Mouse (Mus musculus) midbrain, embryonic 15.5 days (tissue): Measurements from ENCODE around the gene Tcn2. TPM values are rescaled to one million over a fixed set of nuclear protein-coding genes. Genes with fewer than 3 reads are reported as not detected.
"Not testable (repeated sequence)": the region's sequence is repeated elsewhere in the genome, so short reads cannot be mapped to it uniquely, and the experiment has no call there.

Experiments
- ATAC-seq: fragments of 200-750 bp; cut with Nextera tagmentation; replicated peaks from 2 replicates; pipeline ENCODE4 v1.8.0; 2017; ENCODE audit warnings: moderate TSS enrichment
- H3K27ac ChIP-seq: fragments of 300-500 bp; sonication (generic); 2 replicates; pipeline ENCODE4 v1.5.1; 2015; ENCODE audit warnings: mild to moderate bottlenecking, inconsistent platforms
- H3K27me3 ChIP-seq: fragments of 300-500 bp; sonication (generic); replicated peaks from 2 replicates; pipeline ENCODE4 v1.6.1; 2015; ENCODE audit warnings: inconsistent platforms
- H3K36me3 ChIP-seq: fragments of 300-500 bp; sonication (generic); replicated peaks from 2 replicates; pipeline ENCODE4 v1.6.1; 2015; ENCODE audit warnings: inconsistent platforms
- H3K4me1 ChIP-seq: fragments of 300-500 bp; sonication (generic); 2 replicates; pipeline ENCODE4 v1.6.1; 2015; ENCODE audit warnings: inconsistent platforms
- H3K4me2 ChIP-seq: fragments of 300-500 bp; sonication (generic); 2 replicates; pipeline ENCODE4 v1.6.1; 2015; ENCODE audit warnings: inconsistent platforms, mild to moderate bottlenecking, moderate library complexity
- H3K4me3 ChIP-seq: fragments of 300-500 bp; sonication (generic); 2 replicates; pipeline ENCODE4 v1.5.1; 2015; ENCODE audit warnings: mild to moderate bottlenecking, inconsistent platforms
- H3K9ac ChIP-seq: fragments of 300-500 bp; sonication (generic); 2 replicates; pipeline ENCODE4 v1.6.1; 2015; ENCODE audit warnings: mild to moderate bottlenecking, inconsistent platforms
- H3K9me3 ChIP-seq: fragments of 300-500 bp; sonication (generic); 2 replicates; pipeline ENCODE4 v1.6.1; 2016; ENCODE audit warnings: inconsistent platforms
- WGBS: fragments of 180-500 bp; shearing (Covaris S2); methylation state at CpG from one replicate; pipeline ENCODE4 v1.1.7; 2015; ENCODE audit warnings: mixed read lengths; 5-methylcytosine and 5-hydroxymethylcytosine counted together
- polyA plus RNA-seq: library from polyadenylated mRNA; unstranded; fragments of >200 nt; fragmentation: Nextera tagmentation; extraction: Ambion mirVana; gene quantifications from 2 replicates; pipeline ENCODE4 v1.2.1, GENCODE M21; 2015

The Tcn2 gene
- polyA plus RNA-seq, 1 experiment from 2014 or later: 22.6 TPM

DNA sequence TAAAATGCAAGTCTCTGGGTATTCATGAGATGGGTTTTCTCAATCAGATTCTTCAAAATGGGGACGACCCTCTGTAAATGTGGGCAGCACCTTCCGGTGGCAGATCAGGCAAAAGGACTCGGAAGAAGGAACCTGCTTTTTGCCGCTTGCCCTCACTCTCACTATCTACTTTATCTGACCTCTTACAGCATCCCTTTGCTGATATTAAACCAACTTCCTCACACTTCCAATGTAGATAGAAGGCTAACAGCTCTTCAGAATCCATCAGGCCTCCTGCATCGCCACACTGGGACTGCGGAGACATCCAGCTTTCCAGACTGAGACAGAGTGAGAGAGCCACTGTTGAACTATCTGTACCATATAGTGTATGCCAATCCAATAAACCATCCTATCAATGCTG, 9.2 kb downstream of the Tcn2 start:
- no peak for ATAC-seq

DNA sequence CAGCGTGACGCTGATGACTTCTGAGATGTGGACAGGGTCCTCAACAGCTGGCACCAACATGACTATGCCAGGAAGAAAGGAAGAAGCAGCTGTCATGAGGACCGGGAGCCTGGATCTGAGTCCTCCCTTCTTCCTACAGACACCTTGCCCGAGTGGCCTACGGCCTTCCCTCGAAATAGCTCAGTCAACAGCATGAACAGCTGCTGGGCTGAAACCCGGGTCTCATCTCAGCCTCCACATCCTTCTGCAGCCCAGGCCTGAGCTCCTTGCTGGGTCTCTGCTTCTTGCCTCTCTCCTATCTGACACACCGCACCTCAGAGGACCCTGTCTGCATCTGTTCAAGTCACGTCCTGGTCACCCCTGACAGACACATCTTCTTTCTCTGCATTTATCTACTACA, 9.8 kb downstream of the Tcn2 start:
- H3K36me3 ChIP-seq: no peaks in the 10 kb centered on the region
- H3K4me2 ChIP-seq: no peak overlapping the region
- no peak overlapping the region for H3K27ac ChIP-seq
- H3K9me3 ChIP-seq: no peaks in the 10 kb centered on the region
- no peaks in the 10 kb centered on the region for H3K4me1 ChIP-seq
- no peak overlapping the region for H3K4me3 ChIP-seq
- no peak for ATAC-seq
- H3K27me3 ChIP-seq: no peaks in the 10 kb centered on the region
- H3K9ac ChIP-seq: no peak overlapping the region
- 94% methylated on average over 9 of the region's 9 CpGs for WGBS

More for the DNA sequence above, 9.2 kb downstream of the Tcn2 start:
- Histone ChIP-seq H3K9ac (no peak overlapping the region), H3K4me3 (no peak overlapping the region), H3K27ac (no peak overlapping the region), H3K9me3 (no peaks in the 10 kb centered on the region), H3K4me1 (no peaks in the 10 kb centered on the region), H3K4me2 (no peak overlapping the region), H3K36me3 (no peaks in the 10 kb centered on the region), H3K27me3 (no peaks in the 10 kb centered on the region)
- 95% methylated on average over 6 of the region's 6 CpGs for WGBS

DNA sequence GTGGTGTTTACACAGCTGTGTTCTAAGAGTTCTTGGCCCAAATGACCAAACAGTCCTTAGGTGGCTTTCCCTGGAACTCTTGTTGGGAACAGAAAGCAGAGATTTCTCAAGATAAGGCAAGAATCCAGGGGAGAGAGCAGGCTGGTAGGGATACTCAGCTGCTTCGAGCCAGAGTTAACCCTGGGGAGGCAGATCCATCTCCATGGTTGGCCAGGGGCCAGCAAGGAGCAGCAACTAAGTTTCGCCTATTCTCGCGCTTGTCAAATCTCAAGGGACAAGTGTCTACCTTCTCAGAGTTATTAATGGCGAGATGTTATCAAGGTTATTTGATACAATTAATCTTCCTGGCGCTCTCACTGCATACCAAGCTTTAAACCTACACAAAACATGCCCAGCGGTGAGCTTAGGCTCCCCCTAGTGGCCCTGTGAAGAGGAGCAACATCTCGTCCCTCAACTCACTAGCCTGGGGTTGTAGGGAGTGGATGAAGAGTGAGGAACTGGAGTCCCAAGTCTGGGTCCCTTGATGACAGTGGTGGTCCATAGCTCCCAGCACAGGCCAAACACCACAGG, 10.6 kb downstream of the Tcn2 start:
- no peak overlapping the region for H3K4me3 ChIP-seq
- ATAC-seq: no peak
- H3K36me3 ChIP-seq: no peaks in the 10 kb centered on the region
- H3K9me3 ChIP-seq: no peaks in the 10 kb centered on the region
- H3K27ac ChIP-seq: no peak overlapping the region
- no peak overlapping the region for H3K4me2 ChIP-seq
- 30% methylated on average over 8 of the region's 8 CpGs for WGBS
- H3K4me1 ChIP-seq: no peaks in the 10 kb centered on the region
- H3K27me3 ChIP-seq: no peaks in the 10 kb centered on the region
- no peak overlapping the region for H3K9ac ChIP-seq

DNA sequence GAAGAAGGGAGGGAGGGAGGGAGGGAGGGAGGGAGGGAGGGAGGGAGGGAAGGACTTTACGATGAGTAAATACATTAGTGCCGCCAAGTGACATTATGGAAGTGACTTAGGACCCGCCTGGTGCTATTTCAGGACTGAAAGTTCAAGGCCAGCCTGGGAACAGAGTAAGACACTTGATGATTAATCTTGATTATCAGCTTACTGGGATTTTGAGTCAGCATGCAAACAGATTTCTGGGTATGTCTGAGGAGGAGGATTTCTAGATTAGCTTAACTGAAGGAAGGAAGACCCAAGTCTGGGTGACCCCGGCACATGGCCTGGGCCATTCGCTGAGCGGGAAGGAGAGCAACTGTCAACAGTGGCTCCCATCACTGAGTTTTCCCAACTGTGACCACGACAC, 11.5 kb downstream of the Tcn2 start:
- 95% methylated on average over 7 of the region's 7 CpGs for WGBS

GRCm38 (mm10) chr11:3918738-3919137, 13.2 kb downstream of the Tcn2 start:
- Histone ChIP-seq H3K36me3 (no peaks in the 10 kb centered on the region), H3K9ac (no peak overlapping the region), H3K27ac (no peak overlapping the region), H3K4me1 (peaks cover 6% of the 10 kb centered on the region; the same call in 1 of the 2 replicates), H3K4me3 (no peak overlapping the region), H3K9me3 (no peaks in the 10 kb centered on the region), H3K4me2 (no peak overlapping the region), H3K27me3 (0 out of 2 replicates have a peak, but pooled peaks cover 4% of the 10 kb centered on the region)
- WGBS: 57% methylated on average over 1 of the region's 1 CpGs
- ATAC-seq: no peak

More for the DNA sequence above, 11.5 kb downstream of the Tcn2 start:
- no peak for ATAC-seq
- Histone ChIP-seq H3K4me2 (no peak overlapping the region), H3K4me3 (no peak overlapping the region), H3K4me1 (no peaks in the 10 kb centered on the region), H3K27me3 (0 out of 2 replicates have a peak, but pooled peaks cover 4% of the 10 kb centered on the region), H3K9me3 (no peaks in the 10 kb centered on the region), H3K36me3 (no peaks in the 10 kb centered on the region), H3K27ac (no peak overlapping the region), H3K9ac (no peak overlapping the region)

GRCm38 (mm10) chr11:3914109-3914840, 17.7 kb downstream of the Tcn2 start, which contains the start of gene Slc35e4:
Gene Slc35e4 (minus strand): TSS chr11:3914664.
- Histone ChIP-seq H3K9ac (peak within 1 kb of the TSS; percentile 65), H3K9me3 (no peaks in the 10 kb centered on the region), H3K4me2 (peak within 1 kb of the TSS; percentile 97), H3K27me3 (0 out of 2 replicates have a peak, but pooled peaks cover 4% of the 10 kb centered on the region), H3K36me3 (no peaks in the 10 kb centered on the region), H3K4me1 (peaks cover 46% of the 10 kb centered on the region), H3K27ac (peak within 1 kb of the TSS; percentile 83), H3K4me3 (peak within 1 kb of the TSS; percentile 73)
- peak; percentile 78 for ATAC-seq
- whole genome bisulfite sequencing: under 1% methylated on average over 27 of the region's 28 CpGs

DNA sequence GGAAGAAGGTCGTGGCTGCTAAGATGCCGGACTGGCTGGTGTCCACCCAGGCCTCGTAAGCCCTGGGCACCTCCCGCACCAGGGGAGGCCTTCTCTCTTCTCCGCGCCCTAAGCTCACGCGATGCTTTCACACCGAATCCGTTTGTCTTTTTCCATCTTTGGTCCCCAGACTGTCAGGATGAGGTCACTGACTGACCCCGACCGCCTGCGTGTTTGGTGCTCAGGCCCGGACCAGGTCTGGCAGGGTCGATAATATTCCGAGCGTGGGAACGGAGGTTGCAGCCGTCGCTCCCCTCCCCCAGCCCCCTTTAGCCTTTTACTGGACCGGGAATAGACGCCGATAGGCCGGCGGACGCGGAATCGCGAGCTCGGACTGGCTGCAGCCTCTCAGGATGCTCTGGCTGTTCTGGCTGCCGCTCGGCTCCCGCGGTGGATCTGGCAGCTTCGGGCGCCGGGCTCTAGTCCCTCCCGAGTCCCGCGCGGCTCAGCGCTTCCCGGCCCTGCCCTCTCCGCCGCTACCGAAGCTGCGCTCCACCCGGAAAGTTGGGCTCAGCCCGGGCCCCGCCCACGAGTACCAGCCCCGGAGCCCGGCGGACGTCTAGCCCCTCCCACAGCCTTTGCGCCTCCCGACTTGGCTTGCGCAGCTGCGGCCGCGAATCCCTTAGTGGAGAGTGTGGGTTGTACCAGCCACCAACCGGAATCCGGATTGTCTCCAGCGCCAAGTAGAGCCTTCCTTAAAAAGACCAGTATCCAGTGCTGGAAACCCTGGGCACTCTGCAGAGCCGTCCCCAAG, 18.4 kb downstream of the Tcn2 start:
- H3K4me1 ChIP-seq: peaks cover 49% of the 10 kb centered on the region
- peak overlapping the region; percentile 73 for H3K4me3 ChIP-seq
- H3K4me2 ChIP-seq: peak overlapping the region; percentile 97
- peak overlapping the region; percentile 83 for H3K27ac ChIP-seq
- no peaks in the 10 kb centered on the region for H3K36me3 ChIP-seq
- peak overlapping the region; percentile 65 for H3K9ac ChIP-seq
- under 1% methylated on average over 65 of the region's 65 CpGs for WGBS
- H3K27me3 ChIP-seq: 0 out of 2 replicates have a peak, but pooled peaks cover 4% of the 10 kb centered on the region
- no peaks in the 10 kb centered on the region for H3K9me3 ChIP-seq
- ATAC-seq: peak; percentile 91

DNA sequence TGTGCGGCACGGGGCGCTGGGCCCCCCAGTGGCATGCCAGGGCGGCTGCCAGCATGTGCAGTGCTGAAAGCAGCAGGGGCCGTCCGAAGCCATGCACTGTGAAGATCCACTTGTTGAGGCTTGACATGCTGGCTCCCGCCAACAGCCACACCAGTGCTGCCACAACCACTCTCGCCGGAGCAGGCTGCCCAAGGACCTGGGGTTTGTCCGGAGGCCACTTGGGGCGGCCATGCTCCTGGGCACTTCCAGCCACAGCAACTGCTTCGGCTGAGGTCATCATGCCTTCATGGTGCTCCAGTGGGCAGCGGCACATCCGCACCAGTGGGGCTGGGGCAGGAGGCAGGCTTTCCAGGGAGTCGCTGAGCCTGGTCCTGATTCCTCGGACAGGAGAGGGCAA, 19.1 kb downstream of the Tcn2 start:
- Histone ChIP-seq H3K9me3 (no peaks in the 10 kb centered on the region), H3K27ac (peak overlapping the region; percentile 83), H3K4me1 (peaks cover 49% of the 10 kb centered on the region), H3K27me3 (0 out of 2 replicates have a peak, but pooled peaks cover 4% of the 10 kb centered on the region), H3K4me2 (peak overlapping the region; percentile 97), H3K36me3 (no peaks in the 10 kb centered on the region), H3K4me3 (peak overlapping the region; percentile 73), H3K9ac (peak overlapping the region; percentile 65)
- 1% methylated on average over 16 of the region's 16 CpGs for WGBS
- ATAC-seq: no peak; the same call in 1 of the 2 replicates

DNA sequence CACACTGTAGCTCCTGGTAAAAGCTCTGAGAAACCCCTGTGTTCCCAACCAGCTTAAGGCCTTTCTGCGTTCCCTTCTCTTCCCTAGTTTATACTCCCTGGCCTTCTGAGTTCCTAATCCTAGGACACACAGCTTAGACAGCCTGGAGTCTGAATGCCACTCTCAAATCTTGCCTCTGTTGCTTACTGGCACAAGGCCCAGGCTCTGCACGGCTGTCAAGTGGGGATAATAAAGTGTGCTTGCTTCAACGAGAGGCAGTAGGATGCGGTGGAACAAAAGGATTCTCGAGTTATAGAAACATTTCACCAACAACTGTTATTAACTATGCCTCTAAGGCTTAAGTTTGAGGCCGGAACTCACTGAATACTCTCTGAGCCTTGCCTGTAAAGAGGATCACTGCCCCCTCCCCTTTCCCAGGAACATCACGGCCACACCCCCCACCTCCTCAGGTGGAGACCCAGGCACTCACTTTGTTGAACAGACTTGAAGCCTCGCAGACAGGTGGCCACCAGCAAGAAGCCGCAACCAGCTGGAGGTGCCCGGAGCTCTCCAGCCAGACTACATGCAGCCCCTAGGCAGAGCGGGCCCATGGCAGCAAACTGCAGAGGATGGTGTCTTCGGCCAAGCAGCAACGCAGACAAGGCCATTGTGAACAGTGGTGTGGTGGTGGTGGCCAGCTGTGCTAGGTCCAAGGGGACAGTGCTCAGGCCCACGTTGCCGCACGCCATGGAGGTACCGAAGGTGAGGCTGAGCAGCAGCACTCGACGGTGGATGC, 19.7 kb downstream of the Tcn2 start:
- 10% methylated on average over 19 of the region's 19 CpGs for WGBS
- ATAC-seq: peak; percentile 22
- H3K4me1 ChIP-seq: peaks cover 49% of the 10 kb centered on the region

GRCm38 (mm10) chr11:3911440-3911839, 20.5 kb downstream of the Tcn2 start:
- WGBS: 87% methylated on average over 6 of the region's 6 CpGs
- H3K36me3 ChIP-seq, H3K9me3 ChIP-seq, H3K27me3 ChIP-seq, ATAC-seq, H3K27ac ChIP-seq: not testable (repeated sequence)
- Histone ChIP-seq H3K4me3 (peak overlapping the region; percentile 73), H3K4me1 (peaks cover 49% of the 10 kb centered on the region), H3K4me2 (peak overlapping the region; percentile 97), H3K9ac (peak overlapping the region; percentile 11; the same call in 1 of the 2 replicates)

More for the DNA sequence above, 19.7 kb downstream of the Tcn2 start:
- peak overlapping the region; percentile 73 for H3K4me3 ChIP-seq
- peak overlapping the region; percentile 83 for H3K27ac ChIP-seq
- peak overlapping the region; percentile 65 for H3K9ac ChIP-seq
- 0 out of 2 replicates have a peak, but pooled peaks cover 4% of the 10 kb centered on the region for H3K27me3 ChIP-seq
- H3K9me3 ChIP-seq: no peaks in the 10 kb centered on the region
- H3K4me2 ChIP-seq: peak overlapping the region; percentile 97
- no peaks in the 10 kb centered on the region for H3K36me3 ChIP-seq

DNA sequence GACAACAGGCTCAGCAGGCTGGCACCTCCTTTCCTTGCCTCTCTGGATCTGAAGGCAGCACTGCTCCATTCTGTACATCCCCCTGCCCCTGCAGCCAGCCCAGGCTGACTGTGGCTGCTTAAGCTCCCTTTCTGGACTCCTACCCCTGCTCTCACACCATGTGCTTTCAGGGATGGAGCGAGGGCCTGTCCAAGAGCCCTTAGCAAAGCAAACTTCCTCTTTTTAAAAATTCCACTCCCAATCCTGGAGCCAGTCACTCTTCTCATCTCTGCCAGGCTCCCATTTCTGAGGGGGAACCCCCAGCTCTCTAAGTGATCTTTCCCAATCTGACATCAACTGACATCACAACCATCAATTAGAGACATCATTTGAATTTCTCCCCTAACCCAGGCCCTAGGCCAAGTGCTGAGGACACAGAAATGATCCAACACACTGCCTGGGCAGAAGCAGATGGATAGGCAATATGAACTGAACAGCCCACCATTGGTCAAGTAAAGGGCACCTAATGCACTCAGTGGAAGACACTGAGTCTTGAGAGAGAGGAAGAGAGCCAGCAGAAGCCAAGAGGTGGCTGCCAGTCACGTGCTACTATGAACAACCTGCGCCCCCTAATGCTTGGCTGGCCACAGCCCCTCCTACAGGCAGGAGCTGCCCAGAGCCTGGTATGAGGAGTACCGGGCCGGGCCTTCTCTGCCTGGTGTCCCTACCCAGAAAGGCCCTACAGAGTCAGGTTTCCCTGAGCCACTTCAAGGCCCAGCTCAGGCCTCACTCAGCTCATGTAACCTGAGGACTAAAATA, 21.2 kb downstream of the Tcn2 start:
- H3K27ac ChIP-seq: no peak overlapping the region
- H3K4me1 ChIP-seq: peaks cover 49% of the 10 kb centered on the region
- peak overlapping the region; percentile 73 for H3K4me3 ChIP-seq
- H3K36me3 ChIP-seq: 0 out of 2 replicates have a peak, but pooled peaks cover 2% of the 10 kb centered on the region
- WGBS: 53% methylated on average over 5 of the region's 5 CpGs
- no peaks in the 10 kb centered on the region for H3K9me3 ChIP-seq
- H3K4me2 ChIP-seq: peak overlapping the region; percentile 97
- H3K27me3 ChIP-seq: no peaks in the 10 kb centered on the region
- peak overlapping the region; percentile 11; the same call in 1 of the 2 replicates for H3K9ac ChIP-seq
- ATAC-seq: no peak
